Mouse (Mus musculus) MN1 (cell line): Measurements from ENCODE around the gene D930048N14Rik.
A peak's percentile ranks its signal among the peaks of the same experiment; 100 is the strongest.
"Not testable (repeated sequence)": the region's sequence is repeated elsewhere in the genome, so short reads cannot be mapped to it uniquely, and the experiment has no call there.

Source experiments
- DNase-seq: peaks from one replicate; pipeline ENCODE4 v3.0.0-alpha.2; 2016; ENCODE audit warnings: low spot score

The D930048N14Rik gene

GRCm38 (mm10) chr11:51650691-51651515, at the start of gene D930048N14Rik, which contains the start of gene N4bp3:
Gene D930048N14Rik (plus strand): TSS chr11:51650954.
Gene N4bp3 (minus strand): TSS chr11:51650842.
- DNase-seq, result no peak

- DNase-seq, result no peak
Measured at GRCm38 (mm10) chr11:51602253-51602652, 48.5 kb upstream of the D930048N14Rik start.

- DNase-seq, result peak; percentile 95
Measured at GRCm38 (mm10) chr11:51605602-51606446, 44.9 kb upstream of the D930048N14Rik start.

GRCm38 (mm10) chr11:51606447-51607095, 44.2 kb upstream of the D930048N14Rik start, which contains the start of gene Hnrnpab:
Gene Hnrnpab (minus strand): TSS chr11:51606847.
- peak; percentile 100 for DNase-seq

- DNase-seq, result no peak
Measured at GRCm38 (mm10) chr11:51607096-51607738, 43.5 kb upstream of the D930048N14Rik start.

- no peak for DNase-seq
Measured at GRCm38 (mm10) chr11:51609266-51609909, 41.4 kb upstream of the D930048N14Rik start.

- not testable (repeated sequence) for DNase-seq
Measured at GRCm38 (mm10) chr11:51609940-51610339, 40.8 kb upstream of the D930048N14Rik start.

GRCm38 (mm10) chr11:51614256-51614655, 36.5 kb upstream of the D930048N14Rik start:
- no peak for DNase-seq

- DNase-seq, result no peak
Measured at GRCm38 (mm10) chr11:51615129-51615528, 35.6 kb upstream of the D930048N14Rik start.

GRCm38 (mm10) chr11:51615601-51616000, 35.2 kb upstream of the D930048N14Rik start:
- peak; percentile 87 for DNase-seq

- not testable (repeated sequence) for DNase-seq
Measured at GRCm38 (mm10) chr11:51616113-51616512, 34.6 kb upstream of the D930048N14Rik start.

- DNase-seq, result peak; percentile 83
Measured at GRCm38 (mm10) chr11:51617693-51618092, 33.1 kb upstream of the D930048N14Rik start.

GRCm38 (mm10) chr11:51618894-51619408, 31.8 kb upstream of the D930048N14Rik start:
- no peak for DNase-seq

GRCm38 (mm10) chr11:51619409-51620060, 31.2 kb upstream of the D930048N14Rik start, which contains the start of gene Nhp2:
Gene Nhp2 (plus strand): TSS chr11:51619735.
- DNase-seq, result peak; percentile 100

GRCm38 (mm10) chr11:51620084-51620483, 30.7 kb upstream of the D930048N14Rik start:
- DNase-seq, result no peak

- no peak for DNase-seq
Measured at GRCm38 (mm10) chr11:51621776-51622175, 29.0 kb upstream of the D930048N14Rik start.

- no peak for DNase-seq
Measured at GRCm38 (mm10) chr11:51622971-51623491, 27.7 kb upstream of the D930048N14Rik start.

- DNase-seq, result peak; percentile 46
Measured at GRCm38 (mm10) chr11:51625187-51625820, 25.4 kb upstream of the D930048N14Rik start.

- no peak for DNase-seq
Measured at GRCm38 (mm10) chr11:51627425-51627824, 23.3 kb upstream of the D930048N14Rik start.
